Mouse (Mus musculus): ENCODE data around the gene Set. TPM values are rescaled to one million over a fixed set of nuclear protein-coding genes. Genes with fewer than 3 reads are reported as not detected.
A peak's percentile ranks its signal among the peaks of the same experiment; 100 is the strongest.

Set gene
- polyA plus RNA-seq, 1 experiment from 2014 or later: 361 TPM

DNA sequence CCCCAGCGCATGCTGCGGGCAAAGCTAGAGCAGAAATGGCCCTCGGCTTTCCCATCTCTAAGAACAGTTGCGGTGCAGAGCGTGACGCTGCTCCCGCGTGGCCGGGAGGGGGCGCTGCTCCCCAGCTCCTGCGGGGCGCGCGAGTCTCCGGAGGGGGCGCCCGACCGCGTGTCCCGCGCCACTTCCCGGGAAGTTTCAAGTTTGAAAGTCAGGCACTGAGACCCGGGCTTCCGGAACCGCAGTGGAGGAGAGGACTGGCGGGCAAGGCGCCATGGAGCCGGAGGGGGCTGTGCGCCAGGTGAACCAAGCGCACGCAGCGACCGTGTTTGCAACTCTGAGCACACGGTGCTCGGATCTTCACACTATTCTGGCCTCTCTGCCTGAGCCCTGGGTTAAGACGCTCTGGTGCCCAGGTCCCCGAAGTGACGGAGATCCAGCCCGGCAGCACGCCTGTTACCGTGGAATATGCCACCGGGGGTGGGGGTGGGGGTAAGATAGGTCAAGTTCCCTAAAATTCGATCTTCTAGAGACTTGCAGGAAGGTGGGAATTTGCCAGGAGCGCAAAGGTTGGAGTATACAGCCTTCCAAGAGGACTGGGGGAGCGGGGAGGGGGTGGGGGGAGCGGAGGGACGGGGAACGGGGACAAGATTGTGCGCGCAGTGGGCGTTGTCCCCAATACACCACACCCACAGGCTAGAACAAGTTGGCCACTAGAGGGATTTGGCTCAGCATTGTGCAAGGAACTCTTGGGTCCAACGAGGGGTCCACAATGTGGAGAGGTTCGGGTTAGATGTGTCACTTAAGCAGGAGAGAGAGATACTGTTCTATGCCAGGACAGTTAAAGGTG is 20.5 kb downstream of the Set start, which contains the start of gene Pkn3:
Pkn3 (plus strand) TSS at position 183 of the 847 bp plus-strand sequence.
- H3K36me3 ChIP-seq (ENCODE audit: control insufficient read depth, insufficient read depth, low read length): peaks cover 4% of the 10 kb centered on the region; the same call in 1 of the 2 replicates
- WGBS: under 1% methylated on average over 53 of the region's 53 CpGs
- H3K4me3 ChIP-seq (ENCODE audit: low read length): peak within 1 kb of the TSS; percentile 70
- H3K4me1 ChIP-seq (ENCODE audit: control insufficient read depth, insufficient read depth, low read length): peaks cover 6% of the 10 kb centered on the region
- H3K4me2 ChIP-seq (ENCODE audit: low read depth, low read length): peak within 1 kb of the TSS; percentile 91
- no peaks in the 10 kb centered on the region for H3K9me3 ChIP-seq (ENCODE audit: control insufficient read depth, low read length)
- ATAC-seq: peak; percentile 83
- no peaks in the 10 kb centered on the region for H3K27me3 ChIP-seq (replicated peaks; ENCODE audit: control insufficient read depth, insufficient read depth, low read length)
- peak within 1 kb of the TSS; percentile 79 for H3K9ac ChIP-seq (ENCODE audit: low read depth, low read length)
- peak within 1 kb of the TSS; percentile 84 for H3K27ac ChIP-seq (ENCODE audit: low read length)

DNA sequence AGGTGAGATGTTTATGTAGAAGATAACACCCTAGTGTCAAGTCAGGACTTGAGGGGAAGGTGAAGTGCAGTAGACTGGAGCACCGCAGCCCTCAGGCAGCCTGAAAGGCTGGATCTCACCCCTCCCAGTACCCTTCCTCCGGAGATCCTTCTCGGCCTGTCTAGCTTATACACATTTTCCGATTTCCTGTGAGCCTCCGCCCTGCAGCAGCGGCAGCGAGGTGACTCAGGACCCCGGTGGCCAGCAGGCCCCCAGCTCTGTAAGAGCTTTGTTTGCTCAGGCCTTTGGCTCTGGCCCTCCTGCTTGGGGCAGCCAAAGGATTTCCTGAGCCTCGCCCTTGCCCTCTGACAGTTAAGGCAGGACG is 21.2 kb downstream of the Set start:
- WGBS: 8% methylated on average over 10 of the region's 10 CpGs
- ATAC-seq: peak; percentile 28

DNA sequence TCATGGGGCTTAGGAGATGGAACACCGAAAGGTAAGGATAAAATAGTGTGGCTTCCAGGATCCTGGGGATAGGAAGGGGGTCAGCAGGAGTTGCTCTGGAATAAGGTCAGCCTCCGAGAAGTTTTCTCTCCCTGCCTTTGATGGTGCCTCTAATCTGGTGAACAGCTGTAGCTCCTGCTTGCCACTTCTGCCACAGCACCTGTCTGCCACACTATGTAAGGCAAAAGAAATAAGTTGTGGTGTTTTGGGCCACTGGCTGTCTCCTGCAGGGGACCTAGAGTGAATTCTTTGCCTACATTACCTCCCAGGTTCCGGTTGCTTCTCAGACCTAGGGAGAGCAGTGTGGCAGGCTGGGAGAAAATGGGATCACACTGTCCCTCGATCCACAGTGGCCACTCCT is 21.6 kb downstream of the Set start:
- no peak for ATAC-seq
- peak overlapping the region; percentile 79 for H3K9ac ChIP-seq (ENCODE audit: low read depth, low read length)
- peak overlapping the region; percentile 70; the same call in 1 of the 2 replicates for H3K4me3 ChIP-seq (ENCODE audit: low read length)

More for the DNA sequence above, 21.2 kb downstream of the Set start:
- Histone ChIP-seq H3K36me3 (ENCODE audit: control insufficient read depth, insufficient read depth, low read length) (peaks cover 3% of the 10 kb centered on the region; the same call in 1 of the 2 replicates), H3K4me1 (ENCODE audit: control insufficient read depth, insufficient read depth, low read length) (peaks cover 6% of the 10 kb centered on the region), H3K27me3 (replicated peaks; ENCODE audit: control insufficient read depth, insufficient read depth, low read length) (no peaks in the 10 kb centered on the region), H3K4me2 (ENCODE audit: low read depth, low read length) (peak overlapping the region; percentile 91), H3K4me3 (ENCODE audit: low read length) (peak overlapping the region; percentile 70), H3K9me3 (ENCODE audit: control insufficient read depth, low read length) (no peaks in the 10 kb centered on the region), H3K9ac (ENCODE audit: low read depth, low read length) (peak overlapping the region; percentile 79), H3K27ac (ENCODE audit: low read length) (peak overlapping the region; percentile 84)

DNA sequence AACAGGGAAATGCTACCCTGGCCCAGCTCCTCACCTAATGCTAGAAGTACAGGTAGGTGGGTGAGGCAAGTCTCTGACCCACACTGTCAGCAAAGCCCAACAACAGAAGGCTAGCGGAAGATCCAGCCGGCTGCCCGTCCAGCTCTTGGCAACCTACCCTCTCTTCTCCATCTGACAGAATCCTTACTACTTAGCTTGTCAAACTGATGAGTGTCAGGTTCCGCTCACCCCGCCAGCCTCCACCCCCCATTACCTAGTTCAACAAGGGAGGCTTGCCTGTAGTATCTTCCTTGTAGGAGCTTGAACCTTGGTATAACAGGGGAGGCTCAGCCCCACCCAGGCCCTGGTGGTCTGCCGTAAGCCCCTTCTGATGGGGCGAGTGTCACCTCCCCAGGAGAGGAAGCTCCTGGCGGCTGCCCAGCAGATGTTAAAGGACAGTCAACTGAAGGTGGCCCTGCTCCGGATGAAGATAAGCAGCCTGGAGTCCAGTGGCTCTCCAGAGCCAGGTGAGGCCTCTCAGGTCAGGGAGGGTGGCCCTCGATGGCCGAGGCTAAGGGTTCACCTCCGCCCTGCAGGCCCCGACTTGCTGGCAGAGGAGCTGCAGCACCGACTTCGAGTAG is 23.1 kb downstream of the Set start:
- WGBS: 90% methylated on average over 15 of the region's 15 CpGs
- Histone ChIP-seq H3K9me3 (ENCODE audit: control insufficient read depth, low read length) (no peaks in the 10 kb centered on the region), H3K27ac (ENCODE audit: low read length) (no peak overlapping the region), H3K4me2 (ENCODE audit: low read depth, low read length) (no peak overlapping the region), H3K27me3 (replicated peaks; ENCODE audit: control insufficient read depth, insufficient read depth, low read length) (no peaks in the 10 kb centered on the region), H3K4me3 (ENCODE audit: low read length) (no peak overlapping the region), H3K4me1 (ENCODE audit: control insufficient read depth, insufficient read depth, low read length) (peaks cover 9% of the 10 kb centered on the region), H3K36me3 (ENCODE audit: control insufficient read depth, insufficient read depth, low read length) (no peaks in the 10 kb centered on the region), H3K9ac (ENCODE audit: low read depth, low read length) (no peak overlapping the region)
- ATAC-seq: no peak

More for the DNA sequence above, 21.6 kb downstream of the Set start:
- Histone ChIP-seq H3K4me1 (ENCODE audit: control insufficient read depth, insufficient read depth, low read length) (peaks cover 6% of the 10 kb centered on the region), H3K27me3 (replicated peaks; ENCODE audit: control insufficient read depth, insufficient read depth, low read length) (no peaks in the 10 kb centered on the region), H3K9me3 (ENCODE audit: control insufficient read depth, low read length) (no peaks in the 10 kb centered on the region), H3K36me3 (ENCODE audit: control insufficient read depth, insufficient read depth, low read length) (no peaks in the 10 kb centered on the region; the same call in 1 of the 2 replicates), H3K4me2 (ENCODE audit: low read depth, low read length) (peak overlapping the region; percentile 91), H3K27ac (ENCODE audit: low read length) (peak overlapping the region; percentile 84)
- WGBS: 65% methylated on average over 4 of the region's 4 CpGs

DNA sequence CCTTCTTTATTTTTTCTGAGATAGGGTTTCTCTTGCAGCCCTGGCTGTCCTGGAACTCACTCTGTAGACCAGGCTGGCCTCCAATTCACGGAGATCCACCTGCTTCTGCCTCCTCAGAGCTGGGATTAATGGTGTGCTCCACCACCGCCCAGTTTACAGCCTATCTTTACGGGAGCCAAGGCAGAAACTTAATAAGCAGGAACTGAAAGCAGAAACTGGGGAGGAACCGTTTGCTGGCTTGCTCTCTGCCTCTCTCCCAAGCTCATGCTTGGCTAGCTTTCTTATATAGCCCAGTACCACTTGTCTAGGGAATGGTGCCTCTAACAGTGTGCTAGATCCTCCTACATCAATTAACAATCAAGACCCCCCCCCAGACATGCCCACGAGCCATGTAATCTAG is 26.9 kb downstream of the Set start:
- no peaks in the 10 kb centered on the region for H3K27me3 ChIP-seq (replicated peaks; ENCODE audit: control insufficient read depth, insufficient read depth, low read length)
- ATAC-seq: no peak
- H3K4me1 ChIP-seq (ENCODE audit: control insufficient read depth, insufficient read depth, low read length): 0 out of 2 replicates have a peak, but pooled peaks cover 7% of the 10 kb centered on the region
- no peak overlapping the region for H3K27ac ChIP-seq (ENCODE audit: low read length)
- no peaks in the 10 kb centered on the region for H3K9me3 ChIP-seq (ENCODE audit: control insufficient read depth, low read length)
- peak overlapping the region; percentile 44; the same call in 1 of the 2 replicates for H3K4me2 ChIP-seq (ENCODE audit: low read depth, low read length)
- H3K36me3 ChIP-seq (ENCODE audit: control insufficient read depth, insufficient read depth, low read length): no peaks in the 10 kb centered on the region
- WGBS: 49% methylated on average over 5 of the region's 5 CpGs
- no peak overlapping the region; the same call in 1 of the 2 replicates for H3K4me3 ChIP-seq (ENCODE audit: low read length)
- peak overlapping the region; percentile 54; the same call in 1 of the 2 replicates for H3K9ac ChIP-seq (ENCODE audit: low read depth, low read length)

DNA sequence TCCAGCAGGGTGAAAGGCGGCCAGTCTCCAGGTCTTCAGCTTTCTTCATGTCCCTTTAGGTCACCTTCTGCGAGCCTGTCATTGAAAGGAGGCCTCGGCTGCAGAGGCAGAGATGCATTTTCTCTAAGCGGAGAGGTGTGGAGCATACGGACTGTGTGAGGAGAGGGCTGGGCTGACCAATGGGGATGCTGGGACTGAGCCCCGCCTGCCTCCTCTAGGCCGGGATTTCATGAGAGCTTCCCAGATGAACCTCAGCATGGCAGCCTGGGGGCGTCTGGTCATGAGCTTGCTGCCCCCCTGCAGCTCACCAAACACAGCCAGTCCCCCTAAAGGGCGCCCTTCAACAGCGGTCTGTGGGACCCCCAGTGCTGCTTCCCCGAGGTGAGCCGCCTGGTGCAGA is 27.5 kb downstream of the Set start:
- Histone ChIP-seq H3K9me3 (ENCODE audit: control insufficient read depth, low read length) (no peaks in the 10 kb centered on the region), H3K4me2 (ENCODE audit: low read depth, low read length) (peak overlapping the region; percentile 44), H3K27me3 (replicated peaks; ENCODE audit: control insufficient read depth, insufficient read depth, low read length) (no peaks in the 10 kb centered on the region), H3K27ac (ENCODE audit: low read length) (no peak overlapping the region), H3K9ac (ENCODE audit: low read depth, low read length) (peak overlapping the region; percentile 54; the same call in 1 of the 2 replicates), H3K4me1 (ENCODE audit: control insufficient read depth, insufficient read depth, low read length) (0 out of 2 replicates have a peak, but pooled peaks cover 7% of the 10 kb centered on the region), H3K36me3 (ENCODE audit: control insufficient read depth, insufficient read depth, low read length) (no peaks in the 10 kb centered on the region), H3K4me3 (ENCODE audit: low read length) (peak overlapping the region; percentile 26)
- 0 out of 2 replicates have a peak, but pooled peaks have one; percentile 43 for ATAC-seq
- WGBS: 33% methylated on average over 12 of the region's 12 CpGs

DNA sequence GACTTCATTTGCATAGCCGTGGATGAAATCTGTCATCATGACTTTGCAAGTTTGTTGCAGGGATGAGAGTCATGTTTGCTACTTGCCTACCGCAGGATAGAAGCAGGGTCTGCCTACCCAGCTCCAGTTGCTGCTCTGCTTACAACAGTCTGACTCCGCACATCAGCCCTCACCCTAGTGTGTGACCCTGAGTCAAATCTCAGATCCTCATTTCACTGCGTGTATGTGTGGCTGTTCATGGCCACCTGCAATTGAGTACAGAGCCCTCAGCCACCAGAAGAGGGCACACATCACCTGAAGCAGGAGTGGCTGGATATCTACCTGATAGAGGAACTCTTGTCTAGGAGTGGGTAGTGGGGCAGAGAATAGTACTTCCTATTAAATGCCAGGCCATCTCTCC is 30.1 kb downstream of the Set start:
- Histone ChIP-seq H3K9ac (ENCODE audit: low read depth, low read length) (no peak overlapping the region), H3K27me3 (replicated peaks; ENCODE audit: control insufficient read depth, insufficient read depth, low read length) (no peaks in the 10 kb centered on the region), H3K4me2 (ENCODE audit: low read depth, low read length) (no peak overlapping the region), H3K9me3 (ENCODE audit: control insufficient read depth, low read length) (no peaks in the 10 kb centered on the region), H3K4me3 (ENCODE audit: low read length) (no peak overlapping the region), H3K36me3 (ENCODE audit: control insufficient read depth, insufficient read depth, low read length) (no peaks in the 10 kb centered on the region), H3K4me1 (ENCODE audit: control insufficient read depth, insufficient read depth, low read length) (0 out of 2 replicates have a peak, but pooled peaks cover 7% of the 10 kb centered on the region), H3K27ac (ENCODE audit: low read length) (no peak overlapping the region)
- ATAC-seq: no peak
- 95% methylated on average over 4 of the region's 4 CpGs for whole genome bisulfite sequencing

DNA sequence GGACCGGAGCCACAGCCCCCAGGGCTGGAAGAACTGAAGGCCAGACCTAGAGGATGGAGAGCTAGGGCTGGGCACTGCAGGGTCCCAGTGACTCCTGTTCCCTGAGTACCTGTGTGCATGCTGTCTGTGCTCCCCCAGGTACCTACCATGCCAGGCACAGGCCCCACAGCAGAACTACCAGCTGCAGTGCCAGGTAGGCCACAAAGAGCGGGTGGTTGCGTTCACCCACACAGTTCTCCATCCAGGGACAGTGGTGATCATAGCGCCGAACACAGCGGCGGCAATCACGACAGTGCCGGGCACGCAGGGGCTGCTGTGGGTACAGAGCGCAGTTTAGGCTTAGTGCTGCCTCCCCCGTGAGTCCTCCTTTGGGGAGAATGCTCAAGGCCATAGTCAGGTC is 34.3 kb downstream of the Set start:
- 98% methylated on average over 12 of the region's 12 CpGs for WGBS
- Histone ChIP-seq H3K9ac (ENCODE audit: low read depth, low read length) (no peak overlapping the region), H3K27me3 (replicated peaks; ENCODE audit: control insufficient read depth, insufficient read depth, low read length) (no peaks in the 10 kb centered on the region), H3K27ac (ENCODE audit: low read length) (no peak overlapping the region), H3K4me1 (ENCODE audit: control insufficient read depth, insufficient read depth, low read length) (peaks cover 22% of the 10 kb centered on the region), H3K4me3 (ENCODE audit: low read length) (no peak overlapping the region), H3K4me2 (ENCODE audit: low read depth, low read length) (no peak overlapping the region), H3K36me3 (ENCODE audit: control insufficient read depth, insufficient read depth, low read length) (no peaks in the 10 kb centered on the region), H3K9me3 (ENCODE audit: control insufficient read depth, low read length) (no peaks in the 10 kb centered on the region)
- no peak for ATAC-seq

DNA sequence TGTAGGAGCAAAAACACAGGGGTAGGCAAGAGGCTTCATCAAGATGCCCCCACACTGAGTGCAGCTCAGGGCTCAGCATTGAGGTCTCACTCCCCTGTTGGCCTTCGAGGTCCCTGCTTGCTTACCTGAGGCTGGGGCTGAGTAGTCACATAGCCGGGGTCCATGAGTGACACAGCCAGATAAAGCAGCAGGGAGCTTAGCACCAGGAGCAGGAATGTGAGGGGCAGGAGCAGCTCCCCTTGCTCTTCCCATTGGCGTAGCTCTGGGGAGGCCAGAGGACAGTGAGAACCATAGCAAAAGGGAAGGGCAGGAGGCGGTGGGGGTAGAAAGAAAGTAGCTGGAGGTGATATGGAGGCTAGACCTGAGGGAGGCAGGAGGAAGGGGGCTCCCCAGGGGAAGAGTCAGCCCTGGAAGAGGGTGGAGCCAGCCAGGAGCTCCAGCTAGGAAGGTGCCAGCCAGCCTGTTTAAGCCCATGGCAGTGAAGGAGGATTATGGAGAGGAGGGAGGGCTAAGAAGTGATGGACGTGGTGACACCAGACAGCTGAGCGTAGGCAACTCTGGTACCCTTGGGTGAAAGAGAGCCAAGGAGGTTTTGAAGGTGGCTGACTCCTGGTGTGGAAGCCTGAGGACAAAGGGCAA is 35.2 kb downstream of the Set start:
- H3K4me2 ChIP-seq (ENCODE audit: low read depth, low read length): peak overlapping the region; percentile 89
- peaks cover 22% of the 10 kb centered on the region for H3K4me1 ChIP-seq (ENCODE audit: control insufficient read depth, insufficient read depth, low read length)
- peak overlapping the region; percentile 20; the same call in 1 of the 2 replicates for H3K27ac ChIP-seq (ENCODE audit: low read length)
- H3K9me3 ChIP-seq (ENCODE audit: control insufficient read depth, low read length): no peaks in the 10 kb centered on the region
- H3K36me3 ChIP-seq (ENCODE audit: control insufficient read depth, insufficient read depth, low read length): no peaks in the 10 kb centered on the region
- H3K4me3 ChIP-seq (ENCODE audit: low read length): peak overlapping the region; percentile 76
- ATAC-seq: no peak
- H3K27me3 ChIP-seq (replicated peaks; ENCODE audit: control insufficient read depth, insufficient read depth, low read length): no peaks in the 10 kb centered on the region
- H3K9ac ChIP-seq (ENCODE audit: low read depth, low read length): peak overlapping the region; percentile 77
- 48% methylated on average over 6 of the region's 6 CpGs for whole genome bisulfite sequencing

Measured in intestine, embryonic 16.5 days (tissue).